Mouse (Mus musculus): ENCODE measurements at regions not wholly inside any gene's neighbourhood (a gene's known extent, or its start where the extent isn't known, plus 50 kb on each side); places are given as distances from the start of the nearest gene placed in this dataset.

GRCm38 (mm10) chr13:44339061-44339741 lies 390.1 kb upstream of the Jarid2 start:
- ATAC-seq (replicated peaks; ENCODE audit: insufficient number of reproducible peaks, low FRiP score, low TSS enrichment), result no peak
- 28% methylated on average over 6 of the region's 6 CpGs for WGBS (ENCODE audit: insufficient replicate concordance)

GRCm38 (mm10) chr13:44345094-44345493 lies 384.2 kb upstream of the Jarid2 start:
- Histone ChIP-seq H3K27ac (ENCODE audit: low read depth, low read length) (no peak overlapping the region), H3K4me3 (ENCODE audit: low read depth, low read length) (no peak overlapping the region), H3K9ac (ENCODE audit: low read depth, low read length) (no peak overlapping the region), H3K36me3 (ENCODE audit: control insufficient read depth, insufficient read depth, low read length) (no peaks in the 10 kb centered on the region), H3K27me3 (ENCODE audit: control insufficient read depth, insufficient read depth, low read length) (no peaks in the 10 kb centered on the region), H3K9me3 (replicated peaks; ENCODE audit: control insufficient read depth, low read length) (no peaks in the 10 kb centered on the region), H3K4me2 (no peak overlapping the region), H3K4me1 (ENCODE audit: control insufficient read depth, insufficient read depth, low read length) (peaks cover 3% of the 10 kb centered on the region; the same call in 1 of the 2 replicates)
- 80% methylated on average over 6 of the region's 6 CpGs for WGBS (ENCODE audit: insufficient replicate concordance)
- ATAC-seq (replicated peaks; ENCODE audit: insufficient number of reproducible peaks, low FRiP score, low TSS enrichment), result no peak

More at GRCm38 (mm10) chr13:44339061-44339741, 390.1 kb upstream of the Jarid2 start:
- Histone ChIP-seq H3K4me3 (ENCODE audit: low read depth, low read length) (no peak overlapping the region), H3K27me3 (ENCODE audit: control insufficient read depth, insufficient read depth, low read length) (no peaks in the 10 kb centered on the region), H3K27ac (ENCODE audit: low read depth, low read length) (no peak overlapping the region), H3K4me1 (ENCODE audit: control insufficient read depth, insufficient read depth, low read length) (peaks cover 12% of the 10 kb centered on the region), H3K4me2 (no peak overlapping the region), H3K36me3 (ENCODE audit: control insufficient read depth, insufficient read depth, low read length) (no peaks in the 10 kb centered on the region), H3K9ac (ENCODE audit: low read depth, low read length) (no peak overlapping the region), H3K9me3 (replicated peaks; ENCODE audit: control insufficient read depth, low read length) (peaks cover 4% of the 10 kb centered on the region)

- Histone ChIP-seq H3K27ac (ENCODE audit: low read depth, low read length) (no peak overlapping the region), H3K27me3 (ENCODE audit: control insufficient read depth, insufficient read depth, low read length) (no peaks in the 10 kb centered on the region), H3K36me3 (ENCODE audit: control insufficient read depth, insufficient read depth, low read length) (no peaks in the 10 kb centered on the region), H3K9ac (ENCODE audit: low read depth, low read length) (no peak overlapping the region), H3K4me1 (ENCODE audit: control insufficient read depth, insufficient read depth, low read length) (no peaks in the 10 kb centered on the region), H3K4me3 (ENCODE audit: low read depth, low read length) (no peak overlapping the region), H3K9me3 (replicated peaks; ENCODE audit: control insufficient read depth, low read length) (no peaks in the 10 kb centered on the region), H3K4me2 (no peak overlapping the region)
- ATAC-seq (replicated peaks; ENCODE audit: insufficient number of reproducible peaks, low FRiP score, low TSS enrichment), result no peak
- 71% methylated on average over 4 of the region's 4 CpGs for WGBS (ENCODE audit: insufficient replicate concordance)
Measured at GRCm38 (mm10) chr13:44346636-44347035, 382.6 kb upstream of the Jarid2 start.

GRCm38 (mm10) chr13:44347662-44348061 lies 381.6 kb upstream of the Jarid2 start:
- ATAC-seq (replicated peaks; ENCODE audit: insufficient number of reproducible peaks, low FRiP score, low TSS enrichment), result no peak
- Histone ChIP-seq H3K27ac (ENCODE audit: low read depth, low read length) (no peak overlapping the region), H3K4me3 (ENCODE audit: low read depth, low read length) (no peak overlapping the region), H3K4me1 (ENCODE audit: control insufficient read depth, insufficient read depth, low read length) (no peaks in the 10 kb centered on the region), H3K9me3 (replicated peaks; ENCODE audit: control insufficient read depth, low read length) (no peaks in the 10 kb centered on the region), H3K4me2 (no peak overlapping the region), H3K9ac (ENCODE audit: low read depth, low read length) (no peak overlapping the region), H3K36me3 (ENCODE audit: control insufficient read depth, insufficient read depth, low read length) (no peaks in the 10 kb centered on the region), H3K27me3 (ENCODE audit: control insufficient read depth, insufficient read depth, low read length) (no peaks in the 10 kb centered on the region)
- WGBS (ENCODE audit: insufficient replicate concordance), result 63% methylated on average over 9 of the region's 9 CpGs

- H3K4me3 ChIP-seq (ENCODE audit: low read depth, low read length), result no peak overlapping the region
- H3K9me3 ChIP-seq (replicated peaks; ENCODE audit: control insufficient read depth, low read length), result no peaks in the 10 kb centered on the region
- H3K4me2 ChIP-seq, result no peak overlapping the region
- H3K27ac ChIP-seq (ENCODE audit: low read depth, low read length), result no peak overlapping the region
- H3K27me3 ChIP-seq (ENCODE audit: control insufficient read depth, insufficient read depth, low read length), result no peaks in the 10 kb centered on the region
- H3K9ac ChIP-seq (ENCODE audit: low read depth, low read length), result no peak overlapping the region
- peaks cover 6% of the 10 kb centered on the region; the same call in 1 of the 2 replicates for H3K4me1 ChIP-seq (ENCODE audit: control insufficient read depth, insufficient read depth, low read length)
- no peaks in the 10 kb centered on the region for H3K36me3 ChIP-seq (ENCODE audit: control insufficient read depth, insufficient read depth, low read length)
- WGBS (ENCODE audit: insufficient replicate concordance), result 68% methylated on average over 9 of the region's 9 CpGs
- no peak for ATAC-seq (replicated peaks; ENCODE audit: insufficient number of reproducible peaks, low FRiP score, low TSS enrichment)
Measured at GRCm38 (mm10) chr13:44353899-44354298, 375.4 kb upstream of the Jarid2 start.

- Histone ChIP-seq H3K4me1 (ENCODE audit: control insufficient read depth, insufficient read depth, low read length) (peaks cover 6% of the 10 kb centered on the region; the same call in 1 of the 2 replicates), H3K9ac (ENCODE audit: low read depth, low read length) (no peak overlapping the region)
- no peak for ATAC-seq (replicated peaks; ENCODE audit: insufficient number of reproducible peaks, low FRiP score, low TSS enrichment)
Measured at GRCm38 (mm10) chr13:44355771-44356221, 373.5 kb upstream of the Jarid2 start.

GRCm38 (mm10) chr13:44356981-44357380 lies 372.3 kb upstream of the Jarid2 start:
- 86% methylated on average over 11 of the region's 11 CpGs for WGBS (ENCODE audit: insufficient replicate concordance)
- peaks cover 10% of the 10 kb centered on the region for H3K4me1 ChIP-seq (ENCODE audit: control insufficient read depth, insufficient read depth, low read length)

More at GRCm38 (mm10) chr13:44355771-44356221, 373.5 kb upstream of the Jarid2 start:
- Histone ChIP-seq H3K27me3 (ENCODE audit: control insufficient read depth, insufficient read depth, low read length) (no peaks in the 10 kb centered on the region), H3K4me3 (ENCODE audit: low read depth, low read length) (no peak overlapping the region), H3K4me2 (peak overlapping the region; percentile 29), H3K27ac (ENCODE audit: low read depth, low read length) (peak overlapping the region; percentile 46; the same call in 1 of the 2 replicates), H3K36me3 (ENCODE audit: control insufficient read depth, insufficient read depth, low read length) (no peaks in the 10 kb centered on the region), H3K9me3 (replicated peaks; ENCODE audit: control insufficient read depth, low read length) (no peaks in the 10 kb centered on the region)
- 29% methylated on average over 12 of the region's 12 CpGs for WGBS (ENCODE audit: insufficient replicate concordance)

GRCm38 (mm10) chr13:44359344-44359743 lies 369.9 kb upstream of the Jarid2 start:
- no peak overlapping the region for H3K4me3 ChIP-seq (ENCODE audit: low read depth, low read length)
- no peak for ATAC-seq (replicated peaks; ENCODE audit: insufficient number of reproducible peaks, low FRiP score, low TSS enrichment)
- WGBS (ENCODE audit: insufficient replicate concordance), result 84% methylated on average over 7 of the region's 7 CpGs
- no peaks in the 10 kb centered on the region for H3K36me3 ChIP-seq (ENCODE audit: control insufficient read depth, insufficient read depth, low read length)
- H3K9me3 ChIP-seq (replicated peaks; ENCODE audit: control insufficient read depth, low read length), result no peaks in the 10 kb centered on the region
- H3K4me2 ChIP-seq, result no peak overlapping the region
- no peaks in the 10 kb centered on the region for H3K27me3 ChIP-seq (ENCODE audit: control insufficient read depth, insufficient read depth, low read length)
- peaks cover 19% of the 10 kb centered on the region for H3K4me1 ChIP-seq (ENCODE audit: control insufficient read depth, insufficient read depth, low read length)
- H3K9ac ChIP-seq (ENCODE audit: low read depth, low read length), result no peak overlapping the region
- H3K27ac ChIP-seq (ENCODE audit: low read depth, low read length), result no peak overlapping the region

More at GRCm38 (mm10) chr13:44356981-44357380, 372.3 kb upstream of the Jarid2 start:
- ATAC-seq (replicated peaks; ENCODE audit: insufficient number of reproducible peaks, low FRiP score, low TSS enrichment), result no peak
- no peak overlapping the region for H3K27ac ChIP-seq (ENCODE audit: low read depth, low read length)
- no peaks in the 10 kb centered on the region for H3K9me3 ChIP-seq (replicated peaks; ENCODE audit: control insufficient read depth, low read length)
- no peaks in the 10 kb centered on the region for H3K27me3 ChIP-seq (ENCODE audit: control insufficient read depth, insufficient read depth, low read length)
- H3K9ac ChIP-seq (ENCODE audit: low read depth, low read length), result no peak overlapping the region
- no peak overlapping the region for H3K4me2 ChIP-seq
- H3K36me3 ChIP-seq (ENCODE audit: control insufficient read depth, insufficient read depth, low read length), result no peaks in the 10 kb centered on the region
- no peak overlapping the region for H3K4me3 ChIP-seq (ENCODE audit: low read depth, low read length)

GRCm38 (mm10) chr13:44360016-44360415 lies 369.3 kb upstream of the Jarid2 start:
- WGBS (ENCODE audit: insufficient replicate concordance), result 55% methylated on average over 5 of the region's 5 CpGs
- ATAC-seq (replicated peaks; ENCODE audit: insufficient number of reproducible peaks, low FRiP score, low TSS enrichment), result no peak
- H3K36me3 ChIP-seq (ENCODE audit: control insufficient read depth, insufficient read depth, low read length), result no peaks in the 10 kb centered on the region
- H3K4me3 ChIP-seq (ENCODE audit: low read depth, low read length), result no peak overlapping the region
- H3K9me3 ChIP-seq (replicated peaks; ENCODE audit: control insufficient read depth, low read length), result no peaks in the 10 kb centered on the region
- H3K9ac ChIP-seq (ENCODE audit: low read depth, low read length), result no peak overlapping the region
- peaks cover 19% of the 10 kb centered on the region for H3K4me1 ChIP-seq (ENCODE audit: control insufficient read depth, insufficient read depth, low read length)
- no peak overlapping the region for H3K4me2 ChIP-seq
- no peaks in the 10 kb centered on the region for H3K27me3 ChIP-seq (ENCODE audit: control insufficient read depth, insufficient read depth, low read length)
- no peak overlapping the region for H3K27ac ChIP-seq (ENCODE audit: low read depth, low read length)
